In the genomic region with DNA sequence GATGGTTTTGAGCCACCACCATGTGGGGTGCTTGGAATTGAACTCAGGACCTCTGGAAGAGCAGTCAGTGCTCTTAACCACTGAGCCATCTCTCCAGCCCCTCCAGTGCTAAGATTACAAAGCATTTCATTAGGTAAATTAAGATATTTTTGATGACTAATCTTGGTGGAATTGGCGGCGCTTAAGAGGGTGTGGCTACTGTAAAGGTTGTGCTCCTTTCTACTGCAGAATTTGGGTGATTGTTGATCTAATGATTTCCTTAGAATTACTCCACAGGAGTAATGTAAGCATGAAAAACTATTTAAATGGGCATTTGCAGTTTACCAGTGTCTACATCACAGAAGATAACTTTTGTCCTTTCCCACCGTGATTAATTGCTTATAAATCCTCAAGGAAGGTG, we compare ENCODE assay signal across 26 mouse cellular contexts. TPM values are rescaled to one million over a fixed set of nuclear protein-coding genes. Genes with fewer than 3 reads are reported as not detected.
DNase-seq lines count a peak whose midpoint lies in the region; ATAC-seq and TF ChIP-seq lines count a peak whose summit lies in the region.
"Had no signal": no experiment of that assay in that cellular context is flagged by ENCODE, and none has a peak within 500 bp of the region (broad histone marks: within the 10 kb centered on the region; RNA-seq: fewer than 3 reads in every experiment).

No protein-coding gene starts in this region.

- WGBS in forebrain, embryonic 11.5 days = 90% methylated on average over 3 of the region's 3 CpGs
- WGBS in forebrain, postnatal 0 days = 86% methylated on average over 3 of the region's 3 CpGs
- WGBS in liver, embryonic 13.5 days (ENCODE audit: insufficient replicate concordance) = 60% methylated on average over 3 of the region's 3 CpGs
- 72% methylated on average over 3 of the region's 3 CpGs for WGBS in liver, postnatal 0 days (ENCODE audit: insufficient replicate concordance)

- peak; percentile 22 for DNase-seq in forebrain, embryonic 11.5 days (ENCODE audit: low spot score)
- no peak for DNase-seq in forebrain, postnatal 0 days
- no peak for DNase-seq in liver, embryonic 13.5 days
- DNase-seq in liver, postnatal 0 days = no peak
- peak; percentile 56 for DNase-seq in ZHBTc4 (ENCODE audit: low read depth, low spot score)
- DNase-seq in spleen, postnatal 10 days (ENCODE audit: low spot score in 2 of 2) = no peak
- DNase-seq: adrenal gland, postnatal 25 days; cerebellum, adult 2 months; cerebellum, postnatal 36 days; kidney, adult 18-20 months; kidney, postnatal 36 days; layer of hippocampus, adult 9-11 months; left cerebral cortex, postnatal 4 days; liver; lung, embryonic 14.5 days; spleen, adult 18-20 months had no signal

- no peaks in the 10 kb centered on the region for H3K9me3 ChIP-seq in forebrain, embryonic 11.5 days (ENCODE audit: control insufficient read depth, low read length)
- H3K9me3 ChIP-seq in forebrain, postnatal 0 days (ENCODE audit: low read length) = no peaks in the 10 kb centered on the region
- no peaks in the 10 kb centered on the region for H3K9me3 ChIP-seq in liver, embryonic 13.5 days (replicated peaks)
- H3K9me3 ChIP-seq in liver, postnatal 0 days (ENCODE audit: low read length) = no peaks in the 10 kb centered on the region
- H3K9me3 ChIP-seq: heart, embryonic 12.5 days; midbrain, embryonic 12.5 days; neural tube, embryonic 13.5 days had no signal

- no peak overlapping the region for H3K9ac ChIP-seq in forebrain, embryonic 11.5 days (ENCODE audit: low read length)
- H3K9ac ChIP-seq in forebrain, postnatal 0 days = no peak overlapping the region
- H3K9ac ChIP-seq in liver, embryonic 13.5 days = no peak overlapping the region
- no peak overlapping the region for H3K9ac ChIP-seq in liver, postnatal 0 days (replicated peaks)
- H3K9ac ChIP-seq: heart, embryonic 12.5 days; midbrain, embryonic 12.5 days; neural tube, embryonic 13.5 days had no signal

- H3K4me3 ChIP-seq in forebrain, embryonic 11.5 days (ENCODE audit: low read depth, low read length) = no peak overlapping the region
- H3K4me3 ChIP-seq in forebrain, postnatal 0 days (ENCODE audit: low read depth, low read length) = no peak overlapping the region
- H3K4me3 ChIP-seq in liver, embryonic 13.5 days (replicated peaks) = no peak overlapping the region
- H3K4me3 ChIP-seq in liver, postnatal 0 days (ENCODE audit: low read depth, low read length) = no peak overlapping the region
- H3K4me3 ChIP-seq: erythroblast, embryonic 14.5 days; left cerebral cortex, adult 2 months; midbrain, embryonic 12.5 days had no signal

- H3K27me3 ChIP-seq in forebrain, embryonic 11.5 days (ENCODE audit: control insufficient read depth, insufficient read depth, low read length) = no peaks in the 10 kb centered on the region
- H3K27me3 ChIP-seq in forebrain, postnatal 0 days (ENCODE audit: insufficient read depth, low read length) = no peaks in the 10 kb centered on the region
- H3K27me3 ChIP-seq in liver, embryonic 13.5 days = no peaks in the 10 kb centered on the region
- H3K27me3 ChIP-seq in liver, postnatal 0 days (ENCODE audit: insufficient read depth, low read length) = no peaks in the 10 kb centered on the region
- H3K27me3 ChIP-seq: heart, embryonic 12.5 days; neural tube, embryonic 13.5 days had no signal

- H3K4me2 ChIP-seq in forebrain, embryonic 11.5 days (ENCODE audit: low read depth, low read length, severe bottlenecking) = no peak overlapping the region
- H3K4me2 ChIP-seq in forebrain, postnatal 0 days (ENCODE audit: low read depth) = no peak overlapping the region
- no peak overlapping the region for H3K4me2 ChIP-seq in liver, embryonic 13.5 days
- H3K4me2 ChIP-seq in liver, postnatal 0 days (ENCODE audit: low read depth, low read length) = no peak overlapping the region

- H3K27ac ChIP-seq in forebrain, embryonic 11.5 days (ENCODE audit: low read depth, low read length) = no peak overlapping the region
- H3K27ac ChIP-seq in forebrain, postnatal 0 days (ENCODE audit: low read depth, low read length) = no peak overlapping the region
- peak overlapping the region; percentile 89 for H3K27ac ChIP-seq in liver, embryonic 13.5 days
- no peak overlapping the region for H3K27ac ChIP-seq in liver, postnatal 0 days (ENCODE audit: low read depth)

- no peak for ATAC-seq in forebrain, embryonic 11.5 days (replicated peaks; ENCODE audit: low FRiP score)
- ATAC-seq in forebrain, postnatal 0 days = no peak
- ATAC-seq in liver, embryonic 13.5 days (ENCODE audit: low read depth) = no peak
- no peak for ATAC-seq in liver, postnatal 0 days
- no peak for ATAC-seq in monocyte, adult 5-6 weeks (replicated peaks; ENCODE audit: insufficient number of reproducible peaks, low FRiP score, low TSS enrichment, poor library complexity, severe bottlenecking)
- ATAC-seq: forebrain, embryonic 16.5 days; hindbrain, postnatal 0 days had no signal

- no peaks in the 10 kb centered on the region for H3K36me3 ChIP-seq in forebrain, embryonic 11.5 days (ENCODE audit: control insufficient read depth, insufficient read depth, low read length)
- no peaks in the 10 kb centered on the region for H3K36me3 ChIP-seq in forebrain, postnatal 0 days (ENCODE audit: insufficient read depth)
- no peaks in the 10 kb centered on the region for H3K36me3 ChIP-seq in liver, embryonic 13.5 days
- H3K36me3 ChIP-seq in liver, postnatal 0 days (replicated peaks; ENCODE audit: insufficient read depth, low read length) = no peaks in the 10 kb centered on the region
- H3K36me3 ChIP-seq: heart, embryonic 12.5 days; midbrain, embryonic 12.5 days; neural tube, embryonic 13.5 days had no signal

- H3K4me1 ChIP-seq in forebrain, embryonic 11.5 days (replicated peaks; ENCODE audit: control insufficient read depth, insufficient read depth, low read length) = peaks cover 7% of the 10 kb centered on the region
- peaks cover 6% of the 10 kb centered on the region; the same call in 1 of the 2 replicates for H3K4me1 ChIP-seq in forebrain, postnatal 0 days (ENCODE audit: insufficient read depth)
- peaks cover 56% of the 10 kb centered on the region for H3K4me1 ChIP-seq in liver, embryonic 13.5 days (replicated peaks)
- peaks cover 22% of the 10 kb centered on the region for H3K4me1 ChIP-seq in liver, postnatal 0 days (ENCODE audit: insufficient read depth)

- no peak for TF ChIP-seq EP300 in liver, postnatal 0 days (IDR thresholded peaks at IDR 0.05; ENCODE audit: low read depth)

- TF ChIP-seq CTCF in forebrain, postnatal 0 days (IDR thresholded peaks at IDR 0.05; ENCODE audit: low read depth) = no peak
- TF ChIP-seq CTCF in liver, postnatal 0 days (IDR thresholded peaks at IDR 0.05; ENCODE audit: low read depth) = no peak

RNA-seq across cellular contexts. Expression of gene Spsb2, which starts 4.1 kb away (rescaled TPM):
- polyA plus RNA-seq in forebrain, embryonic 11.5 days (2014; fragmentation: Nextera tagmentation; extraction: Ambion mirVana) = 7.5 and 8.4 TPM in 2 replicates
- total RNA-seq in forebrain, postnatal 0 days (2014; rRNA removed) = 4.3 and 6.0 TPM in 2 replicates
- 6.8 and 7.0 TPM in 2 replicates for polyA plus RNA-seq in forebrain, postnatal 0 days (2015; fragmentation: Nextera tagmentation; extraction: Ambion mirVana)
- 8.6 and 9.6 TPM in 2 replicates for polyA plus RNA-seq in liver, embryonic 13.5 days (2015; fragmentation: Nextera tagmentation; extraction: Ambion mirVana)
- polyA plus RNA-seq in liver, postnatal 0 days (2015; fragmentation: Nextera tagmentation; extraction: Ambion mirVana) = 11.4 and 14.3 TPM in 2 replicates
- 8.2 to 11.2 TPM (median 10.4 TPM) in 3 replicates for total RNA-seq in monocyte, adult 5-6 weeks (2017)

RNA-seq across cellular contexts. Expression of gene Tpi1, which starts 9.8 kb away (rescaled TPM):
- 875 and 885 TPM in 2 replicates for polyA plus RNA-seq in forebrain, embryonic 11.5 days (2014; fragmentation: Nextera tagmentation; extraction: Ambion mirVana)
- total RNA-seq in forebrain, postnatal 0 days (2014; rRNA removed) = 332 and 338 TPM in 2 replicates
- 354 and 367 TPM in 2 replicates for polyA plus RNA-seq in forebrain, postnatal 0 days (2015; fragmentation: Nextera tagmentation; extraction: Ambion mirVana)
- polyA plus RNA-seq in liver, embryonic 13.5 days (2015; fragmentation: Nextera tagmentation; extraction: Ambion mirVana) = 461 and 495 TPM in 2 replicates
- 332 and 346 TPM in 2 replicates for polyA plus RNA-seq in liver, postnatal 0 days (2015; fragmentation: Nextera tagmentation; extraction: Ambion mirVana)
- total RNA-seq in monocyte, adult 5-6 weeks (2017) = 71.9 to 103 TPM (median 88.6 TPM) in 3 replicates

RNA-seq across cellular contexts. Expression of gene Lrrc23, which starts 24.8 kb away (rescaled TPM):
- polyA plus RNA-seq in forebrain, embryonic 11.5 days (2014; fragmentation: Nextera tagmentation; extraction: Ambion mirVana) = 4.5 and 6.8 TPM in 2 replicates
- 13.7 and 13.8 TPM in 2 replicates for total RNA-seq in forebrain, postnatal 0 days (2014; rRNA removed)
- 9.6 and 14.7 TPM in 2 replicates for polyA plus RNA-seq in forebrain, postnatal 0 days (2015; fragmentation: Nextera tagmentation; extraction: Ambion mirVana)
- polyA plus RNA-seq in liver, embryonic 13.5 days (2015; fragmentation: Nextera tagmentation; extraction: Ambion mirVana) = not detected in 2 replicates
- 0.16 TPM in 1 of 2 replicates, not detected in the other for polyA plus RNA-seq in liver, postnatal 0 days (2015; fragmentation: Nextera tagmentation; extraction: Ambion mirVana)
- total RNA-seq in monocyte, adult 5-6 weeks (2017) = 2.2 TPM in 1 of 3 replicates, not detected in the others
- total RNA-seq: ES-E14; heart, postnatal 25 days had no signal
- polyA plus RNA-seq: erythroblast, embryonic 14.5 days had no signal

RNA-seq across cellular contexts. Expression of gene Usp5, which starts 24.9 kb away (rescaled TPM):
- 182 and 184 TPM in 2 replicates for polyA plus RNA-seq in forebrain, embryonic 11.5 days (2014; fragmentation: Nextera tagmentation; extraction: Ambion mirVana)
- 215 and 224 TPM in 2 replicates for total RNA-seq in forebrain, postnatal 0 days (2014; rRNA removed)
- 173 and 191 TPM in 2 replicates for polyA plus RNA-seq in forebrain, postnatal 0 days (2015; fragmentation: Nextera tagmentation; extraction: Ambion mirVana)
- polyA plus RNA-seq in liver, embryonic 13.5 days (2015; fragmentation: Nextera tagmentation; extraction: Ambion mirVana) = 63.5 and 67.5 TPM in 2 replicates
- polyA plus RNA-seq in liver, postnatal 0 days (2015; fragmentation: Nextera tagmentation; extraction: Ambion mirVana) = 32.2 and 36.6 TPM in 2 replicates
- total RNA-seq in monocyte, adult 5-6 weeks (2017) = 34.6 to 45.5 TPM (median 35.5 TPM) in 3 replicates

RNA-seq across cellular contexts. Expression of gene Cdca3, which starts 25.0 kb away (rescaled TPM):
- polyA plus RNA-seq in forebrain, embryonic 11.5 days (2014; fragmentation: Nextera tagmentation; extraction: Ambion mirVana) = 276 and 307 TPM in 2 replicates
- 13.5 and 20.7 TPM in 2 replicates for total RNA-seq in forebrain, postnatal 0 days (2014; rRNA removed)
- polyA plus RNA-seq in forebrain, postnatal 0 days (2015; fragmentation: Nextera tagmentation; extraction: Ambion mirVana) = 28.5 and 30.5 TPM in 2 replicates
- 202 and 204 TPM in 2 replicates for polyA plus RNA-seq in liver, embryonic 13.5 days (2015; fragmentation: Nextera tagmentation; extraction: Ambion mirVana)
- polyA plus RNA-seq in liver, postnatal 0 days (2015; fragmentation: Nextera tagmentation; extraction: Ambion mirVana) = 96.4 and 98.3 TPM in 2 replicates
- total RNA-seq in monocyte, adult 5-6 weeks (2017) = 0.32 to 5.8 TPM in 2 of 3 replicates, not detected in the other

Comparison
In these comparisons a context has a peak if more than half of its experiments do, and no peak if none do; other contexts are left out.
1. DNase-seq: peak in forebrain, embryonic 11.5 days (single experiment) and ZHBTc4 (single experiment); none in forebrain, postnatal 0 days (single experiment), liver, embryonic 13.5 days (single experiment), liver, postnatal 0 days (single experiment) and spleen, postnatal 10 days (0 of 2).